Mouse (Mus musculus): ENCODE data around the gene Ankrd36. TPM values are rescaled to one million over a fixed set of nuclear protein-coding genes. Genes with fewer than 3 reads are reported as not detected.

Ankrd36 gene
- total RNA-seq, 2 experiments from 2014 or later: not detected

- peak; percentile 85 for ATAC-seq (ENCODE audit: poor library complexity, severe bottlenecking)
Observed at GRCm38 (mm10) chr11:5629033-5629432, 59.5 kb downstream of the Ankrd36 start.

GRCm38 (mm10) chr11:5643085-5643484 lies 73.6 kb downstream of the Ankrd36 start:
- no peak for ATAC-seq (ENCODE audit: poor library complexity, severe bottlenecking)

GRCm38 (mm10) chr11:5650321-5650720 lies 80.8 kb downstream of the Ankrd36 start:
- ATAC-seq (ENCODE audit: poor library complexity, severe bottlenecking): no peak

- ATAC-seq (ENCODE audit: poor library complexity, severe bottlenecking): no peak
Observed at GRCm38 (mm10) chr11:5682541-5682940, 113.1 kb downstream of the Ankrd36 start.

- no peak for ATAC-seq (ENCODE audit: poor library complexity, severe bottlenecking)
Observed at GRCm38 (mm10) chr11:5684283-5684682, 114.8 kb downstream of the Ankrd36 start.

- no peak for ATAC-seq (ENCODE audit: poor library complexity, severe bottlenecking)
Observed at GRCm38 (mm10) chr11:5691775-5692174, 122.3 kb downstream of the Ankrd36 start.

- no peak for ATAC-seq (ENCODE audit: poor library complexity, severe bottlenecking)
Observed at GRCm38 (mm10) chr11:5700808-5701207, 131.3 kb downstream of the Ankrd36 start.

- ATAC-seq (ENCODE audit: poor library complexity, severe bottlenecking): no peak
Observed at GRCm38 (mm10) chr11:5701300-5701699, 131.8 kb downstream of the Ankrd36 start.

- no peak for ATAC-seq (ENCODE audit: poor library complexity, severe bottlenecking)
Observed at GRCm38 (mm10) chr11:5701821-5702220, 132.3 kb downstream of the Ankrd36 start.

GRCm38 (mm10) chr11:5702271-5702956 lies 132.9 kb downstream of the Ankrd36 start:
- no peak for ATAC-seq (ENCODE audit: poor library complexity, severe bottlenecking)

- no peak for ATAC-seq (ENCODE audit: poor library complexity, severe bottlenecking)
Observed at GRCm38 (mm10) chr11:5702957-5703332, 133.5 kb downstream of the Ankrd36 start.

GRCm38 (mm10) chr11:5703341-5703740 lies 133.9 kb downstream of the Ankrd36 start:
- ATAC-seq (ENCODE audit: poor library complexity, severe bottlenecking): no peak

- no peak for ATAC-seq (ENCODE audit: poor library complexity, severe bottlenecking)
Observed at GRCm38 (mm10) chr11:5705972-5706371, 136.5 kb downstream of the Ankrd36 start.

- ATAC-seq (ENCODE audit: poor library complexity, severe bottlenecking): peak; percentile 45
Observed at GRCm38 (mm10) chr11:5706874-5707529, 137.5 kb downstream of the Ankrd36 start.

GRCm38 (mm10) chr11:5707530-5708353 lies 138.3 kb downstream of the Ankrd36 start:
- peak; percentile 100 for ATAC-seq (ENCODE audit: poor library complexity, severe bottlenecking)

GRCm38 (mm10) chr11:5715179-5715578 lies 145.7 kb downstream of the Ankrd36 start:
- ATAC-seq (ENCODE audit: poor library complexity, severe bottlenecking): no peak

GRCm38 (mm10) chr11:5715630-5716105 lies 146.2 kb downstream of the Ankrd36 start, which contains the start of gene Mrps24:
Gene Mrps24, minus strand, starts transcription at chr11:5715680.
- no peak for ATAC-seq (ENCODE audit: poor library complexity, severe bottlenecking)

- ATAC-seq (ENCODE audit: poor library complexity, severe bottlenecking): no peak
Observed at GRCm38 (mm10) chr11:5716246-5716645, 146.8 kb downstream of the Ankrd36 start.

GRCm38 (mm10) chr11:5716938-5717705 lies 147.6 kb downstream of the Ankrd36 start:
- no peak for ATAC-seq (ENCODE audit: poor library complexity, severe bottlenecking)

- ATAC-seq (ENCODE audit: poor library complexity, severe bottlenecking): no peak
Observed at GRCm38 (mm10) chr11:5718611-5719354, 149.3 kb downstream of the Ankrd36 start.

Data from megakaryocyte, adult 5-6 weeks (primary cell).